Mouse (Mus musculus) urinary bladder, postnatal 4 days (tissue): Measurements from ENCODE around the gene Ppfibp1.

ENCODE experiments used
- DNase-seq, 2 experiments: peaks; one replicate each; pipeline ENCODE4 v3.0.0; 2021 to 2022; ENCODE audit warnings: low spot score in 2 of 2

Ppfibp1 gene

DNA sequence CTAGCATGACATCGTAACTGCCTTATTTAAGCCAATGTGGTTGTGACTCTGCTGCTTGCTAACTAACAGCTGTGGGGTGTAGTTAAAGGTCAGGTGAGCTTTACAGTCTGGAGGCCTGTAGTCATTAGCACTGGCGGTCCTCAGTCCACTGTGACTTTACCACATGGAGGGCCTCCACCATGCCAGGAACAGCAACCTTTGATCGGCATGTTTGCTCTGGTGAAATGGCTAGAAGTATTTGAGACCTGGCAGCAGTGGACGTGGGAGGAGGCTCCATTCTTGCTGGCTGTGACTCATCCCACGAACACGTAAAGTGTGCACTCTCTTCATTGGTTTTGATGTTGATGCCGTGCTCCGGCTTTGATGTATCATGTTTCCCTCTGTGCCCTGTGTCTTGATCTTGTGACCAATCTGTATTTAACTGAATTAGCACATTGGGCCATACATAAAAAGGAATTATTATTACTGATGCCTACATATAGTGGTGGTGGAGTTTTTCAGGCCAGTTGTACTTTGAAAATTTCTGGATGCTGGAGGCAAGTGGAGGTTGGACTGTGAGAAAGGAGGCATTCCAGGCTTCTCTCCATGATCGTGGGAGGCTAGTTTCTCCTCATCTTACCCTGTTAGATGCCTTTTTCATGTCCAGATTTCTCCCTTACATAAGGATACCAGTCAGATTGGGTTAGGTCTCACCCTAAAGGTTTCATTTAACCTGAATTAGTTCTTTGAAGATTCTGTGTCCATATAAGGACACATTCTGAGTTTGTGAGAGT, 71.8 kb downstream of the Ppfibp1 start:
- DNase-seq: no peak

GRCm38 (mm10) chr6:146960956-146961355, 72.7 kb downstream of the Ppfibp1 start:
- no peak for DNase-seq

DNA sequence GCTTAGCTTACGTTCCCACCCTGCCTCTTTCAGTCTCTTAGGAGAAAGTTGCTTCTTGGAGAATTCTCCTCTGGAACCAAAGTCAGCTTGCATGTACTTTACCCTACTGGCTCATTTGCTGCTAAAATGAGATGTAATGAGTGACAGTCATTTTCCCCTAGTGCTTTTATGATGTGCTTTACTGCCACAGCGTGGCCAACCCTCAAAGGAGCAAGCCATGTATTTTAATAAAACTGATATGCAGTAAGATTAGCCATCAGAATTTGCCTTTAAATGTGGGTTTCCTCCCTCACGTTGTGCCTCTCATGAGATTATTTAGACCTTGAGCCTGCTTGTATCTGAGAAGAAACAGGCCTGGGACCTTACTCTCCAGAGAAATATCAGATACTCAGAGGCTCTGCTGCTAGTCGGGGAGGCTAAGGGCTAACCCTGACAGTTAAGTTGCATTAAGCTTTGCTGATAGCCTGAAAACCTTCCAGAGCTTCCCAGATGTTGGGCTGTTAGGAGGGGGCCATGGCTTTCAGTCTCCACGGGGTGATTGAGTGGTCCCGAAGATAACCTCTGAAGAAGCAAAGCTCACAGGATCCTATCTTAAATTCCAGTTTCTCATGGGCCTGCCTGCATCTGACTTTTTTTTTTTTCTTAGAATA, 73.7 kb downstream of the Ppfibp1 start:
- DNase-seq: no peak

- DNase-seq: no peak
These were observed 75.3 kb downstream of the Ppfibp1 start for GRCm38 (mm10) chr6:146963396-146964150.

DNA sequence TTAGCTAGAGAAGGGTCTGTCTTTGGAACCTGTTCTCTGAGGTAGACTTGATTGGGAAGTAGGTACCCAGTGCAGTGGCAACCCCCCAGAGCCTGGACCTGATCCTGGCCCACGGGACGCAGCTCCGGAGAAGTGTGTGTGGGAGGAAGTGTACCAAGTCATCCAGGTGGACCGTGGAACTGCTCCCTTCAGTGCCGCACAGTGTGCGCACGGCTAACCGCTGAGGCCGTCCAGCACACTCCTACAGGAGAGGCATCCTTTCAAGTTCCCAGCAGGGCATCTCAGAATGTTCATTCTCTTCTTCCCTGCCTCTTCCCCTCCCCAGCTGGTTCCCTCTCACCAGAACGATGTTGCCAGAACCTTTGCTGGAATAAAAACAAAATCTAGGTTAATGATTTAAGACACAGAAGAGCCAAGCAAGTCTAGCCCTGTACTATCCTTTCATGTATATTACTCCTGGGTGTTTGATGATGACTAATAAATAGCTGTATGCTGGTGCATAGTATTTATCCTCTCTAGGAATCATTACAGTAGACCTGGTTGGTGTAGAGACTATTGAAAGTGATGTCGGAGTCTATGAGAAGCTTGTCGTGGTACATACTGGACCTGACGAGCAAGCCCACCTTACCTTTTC, 77.0 kb downstream of the Ppfibp1 start:
- no peak for DNase-seq

DNA sequence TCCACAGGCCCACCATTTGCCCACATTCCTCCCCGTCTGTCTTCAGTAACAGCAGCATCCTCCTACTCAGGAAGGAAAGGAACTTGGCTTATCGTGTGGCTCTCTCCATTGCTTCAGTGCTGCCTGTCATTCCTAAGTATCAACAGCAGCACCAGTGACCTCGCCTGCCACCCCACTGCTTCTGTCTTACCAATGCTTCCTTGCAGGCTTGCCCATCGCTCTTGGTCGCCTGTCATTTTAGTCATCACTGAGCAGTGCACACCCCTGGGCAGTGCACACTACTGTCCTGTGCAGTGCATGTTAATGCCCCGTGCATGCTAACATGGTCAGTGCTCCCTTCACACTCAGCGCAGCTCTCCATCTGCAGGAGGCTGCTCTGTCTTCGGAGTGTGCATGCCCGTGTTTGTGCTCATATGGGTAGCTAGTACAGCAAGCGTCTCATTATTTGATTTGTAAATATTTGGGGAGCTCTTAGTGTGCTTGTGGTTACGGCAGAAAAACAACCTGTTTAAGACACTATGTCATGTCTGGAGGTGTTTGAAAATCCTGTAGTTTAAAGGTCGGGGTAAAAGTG, 78.2 kb downstream of the Ppfibp1 start:
- DNase-seq: no peak

DNA sequence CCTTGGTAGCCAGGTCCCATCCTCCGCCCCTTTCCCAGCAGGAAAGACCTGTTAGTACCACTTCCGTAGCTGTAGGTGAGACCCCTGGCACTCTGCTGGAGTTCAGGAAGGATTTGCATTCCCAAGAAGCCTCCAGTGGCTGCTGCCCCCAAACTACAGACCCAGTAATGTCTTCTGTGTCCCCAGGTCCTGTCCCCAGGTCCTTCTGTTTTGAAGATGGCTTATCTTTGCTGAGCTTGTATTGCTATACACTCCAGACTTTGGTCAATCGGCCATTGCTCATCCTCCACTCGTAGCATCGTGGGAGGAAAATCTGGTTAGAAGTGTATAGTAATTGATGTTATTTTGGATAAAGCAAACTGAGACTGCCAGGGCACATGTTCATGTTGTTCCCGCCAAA, 79.5 kb downstream of the Ppfibp1 start:
- DNase-seq: no peak

DNA sequence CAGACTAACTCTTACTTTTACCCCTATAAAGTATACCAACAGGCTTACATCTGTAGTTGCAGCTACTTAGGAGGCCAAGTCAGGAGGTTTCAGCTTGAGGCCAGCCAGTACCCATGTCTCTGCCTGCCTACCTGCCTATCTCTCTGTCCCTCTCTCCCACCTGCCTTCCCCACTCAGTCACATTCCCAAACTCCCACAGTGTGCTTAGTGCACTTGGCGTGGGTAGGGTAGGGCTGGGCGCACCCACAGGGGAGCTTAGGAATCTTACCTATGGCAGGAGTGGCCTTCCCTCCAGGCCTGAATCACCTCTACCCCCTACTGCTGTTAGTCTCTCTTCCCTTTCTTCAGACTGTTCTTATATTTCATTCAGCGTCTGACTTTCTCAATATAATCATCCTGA, 82.5 kb downstream of the Ppfibp1 start:
- no peak for DNase-seq

DNA sequence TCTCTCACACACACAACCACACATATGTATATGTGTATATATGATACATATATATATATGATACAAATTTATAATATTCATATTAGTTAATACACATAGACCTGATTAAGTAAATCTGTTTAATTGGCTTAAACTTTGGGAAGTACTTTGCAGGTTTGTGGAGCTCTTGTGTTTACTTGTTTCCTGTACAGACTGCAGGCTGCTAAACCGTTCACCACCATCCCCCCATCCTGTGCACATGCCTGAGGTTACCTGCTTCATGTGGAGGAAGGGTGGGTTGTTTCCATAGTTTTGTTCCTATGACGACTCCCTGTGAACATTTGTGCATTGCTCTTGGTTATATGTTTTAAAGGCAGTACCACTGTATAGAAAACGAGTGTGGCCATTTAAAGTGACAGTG, 83.1 kb downstream of the Ppfibp1 start:
- DNase-seq: no peak

- DNase-seq: no peak
These were observed 83.7 kb downstream of the Ppfibp1 start for GRCm38 (mm10) chr6:146972009-146972408.

GRCm38 (mm10) chr6:146972740-146973139, 84.5 kb downstream of the Ppfibp1 start:
- DNase-seq: no peak

DNA sequence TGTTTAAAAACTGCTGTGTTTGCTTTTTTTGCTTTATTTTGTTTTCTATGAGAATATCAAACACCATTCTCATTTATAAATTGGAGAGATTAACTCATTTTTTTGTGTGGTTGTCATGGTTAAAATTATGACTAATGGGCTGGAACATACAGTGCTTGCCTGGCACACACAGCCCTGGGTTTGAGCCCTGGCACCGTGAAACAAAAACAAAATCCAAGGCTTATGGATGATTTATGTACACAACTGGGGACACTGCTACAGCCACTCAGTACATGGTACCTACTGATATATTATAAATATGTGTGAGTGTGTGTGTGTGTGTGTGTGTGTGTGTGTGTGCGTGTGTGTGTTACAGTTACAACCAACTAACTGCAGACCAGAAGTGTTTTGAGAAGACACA, 85.1 kb downstream of the Ppfibp1 start:
- DNase-seq: no peak

DNA sequence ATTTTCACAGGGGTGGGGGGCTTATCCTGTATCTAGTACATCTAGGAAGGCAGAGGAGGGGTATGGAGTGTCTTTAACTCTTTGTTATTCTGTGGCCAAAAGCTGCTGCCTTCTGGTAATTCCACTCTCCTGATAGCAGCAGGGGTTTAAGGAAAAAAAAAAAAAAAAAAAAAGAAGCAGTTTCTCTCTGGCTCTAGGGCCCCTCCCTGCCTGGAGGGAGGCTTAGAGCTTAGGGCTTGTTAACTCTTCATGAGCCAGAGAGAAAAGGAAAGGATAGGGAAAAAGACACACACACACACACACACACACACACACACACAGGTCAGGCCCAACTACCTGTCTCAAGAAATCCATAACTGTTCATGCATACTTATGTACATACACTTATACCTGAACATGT, 85.5 kb downstream of the Ppfibp1 start:
- no peak for DNase-seq

GRCm38 (mm10) chr6:146976446-146976845, 88.2 kb downstream of the Ppfibp1 start:
- no peak for DNase-seq

- no peak for DNase-seq
These were observed 90.4 kb downstream of the Ppfibp1 start for GRCm38 (mm10) chr6:146978691-146979114.

DNA sequence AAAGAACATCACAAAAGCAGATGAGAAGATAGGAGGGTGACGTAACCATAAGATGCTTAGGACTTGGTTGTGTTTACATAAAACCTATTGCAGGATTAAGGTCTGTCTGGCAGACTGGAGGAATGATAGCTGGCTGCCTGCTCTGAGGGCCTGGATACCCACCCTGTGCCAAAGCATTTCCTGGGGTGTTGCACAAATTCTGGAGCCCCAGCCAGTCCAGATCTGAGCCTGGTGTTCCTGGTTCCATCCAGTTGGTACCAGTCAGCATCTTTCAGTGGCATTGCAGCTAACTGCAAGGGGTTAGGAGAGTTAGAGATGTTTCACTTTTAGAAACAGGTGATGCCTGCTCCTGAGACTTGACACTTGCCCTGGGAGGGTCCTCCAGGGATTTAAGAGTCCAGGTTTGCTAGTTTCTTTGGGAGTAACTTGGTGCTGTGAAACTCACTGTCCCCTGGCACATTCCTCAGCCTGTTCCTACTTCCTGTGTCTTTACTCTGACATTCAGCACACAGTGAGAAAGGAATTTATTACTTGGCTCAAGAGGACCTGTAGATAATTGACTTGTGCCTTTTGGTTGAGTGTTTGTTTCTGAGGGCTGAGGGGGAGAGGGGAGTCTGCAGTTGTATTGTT, 90.9 kb downstream of the Ppfibp1 start:
- DNase-seq: peak in 1 of 2 experiments; percentile 26

- no peak for DNase-seq
These were observed 91.7 kb downstream of the Ppfibp1 start for GRCm38 (mm10) chr6:146979953-146980352.

DNA sequence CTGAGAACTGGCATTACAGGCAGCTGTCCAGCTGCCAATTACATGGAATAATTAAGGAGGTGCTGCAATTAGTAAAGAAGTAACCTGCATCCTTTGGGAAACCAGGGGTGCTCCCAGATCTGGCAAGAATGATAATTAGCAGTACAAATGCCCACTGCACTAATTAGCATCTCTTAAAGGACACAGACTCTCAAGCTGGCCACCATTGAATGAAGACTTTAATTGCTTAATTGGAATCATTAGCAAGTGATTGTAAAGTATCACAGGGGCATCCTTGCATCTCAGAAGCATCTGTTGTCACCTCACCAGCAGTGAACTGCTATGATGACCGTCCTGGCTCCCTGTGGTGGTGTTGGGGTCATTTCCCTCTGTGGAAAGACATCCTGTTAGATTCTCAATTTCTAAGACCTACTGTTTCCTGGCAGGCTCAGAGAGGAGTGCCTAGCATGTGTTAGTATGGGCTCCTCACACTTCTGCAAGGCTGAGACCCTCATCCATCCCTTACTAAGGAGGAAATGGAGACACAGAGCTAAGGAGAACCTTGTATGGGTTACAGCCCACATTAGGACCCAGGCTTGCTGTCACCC, 93.1 kb downstream of the Ppfibp1 start:
- DNase-seq: no peak

GRCm38 (mm10) chr6:146984569-146984968, 96.3 kb downstream of the Ppfibp1 start:
- DNase-seq: no peak

- DNase-seq: peak in 1 of 2 experiments; percentile 67
These were observed 105.9 kb downstream of the Ppfibp1 start for GRCm38 (mm10) chr6:146994236-146994635.

DNA sequence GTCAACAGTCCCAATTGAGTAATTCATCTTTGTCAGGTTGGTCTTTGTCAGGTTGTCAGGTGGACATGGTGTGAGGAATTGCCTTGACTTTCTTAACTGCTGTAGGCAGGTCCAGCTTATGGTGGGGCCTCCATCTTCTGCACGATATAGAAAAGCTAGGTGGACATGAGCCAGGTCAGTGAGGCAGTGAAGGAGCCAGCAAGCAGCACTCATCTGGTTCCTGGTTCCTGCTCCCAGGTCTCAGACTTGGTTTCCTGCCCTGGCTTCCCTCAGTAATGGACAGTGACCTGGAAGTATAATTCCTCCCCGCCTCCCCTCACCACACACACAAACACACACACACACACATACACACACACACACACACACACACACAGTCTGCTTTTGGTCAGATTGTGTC, 107.1 kb downstream of the Ppfibp1 start:
- no peak for DNase-seq
